Mouse (Mus musculus): ENCODE measurements around the gene Dpm1.

Gene Dpm1
- long read RNA-seq, experiment 1, transcript Dpm1-209 (9 exons, 2,293 nt), result major isoform, 52 of 57 reads
- long read RNA-seq, experiment 1, partial matches to known transcripts, result 1 of 57 reads
- long read RNA-seq, experiment 1, other reads (novel, unspliced or antisense), result 3 of 57 reads
- long read RNA-seq, experiment 2, transcript Dpm1-209 (9 exons, 2,293 nt), result major isoform, 52 of 59 reads
- long read RNA-seq, experiment 2, partial matches to known transcripts, result 1 of 59 reads
- long read RNA-seq, experiment 2, other reads (novel, unspliced or antisense), result 3 of 59 reads

DNA sequence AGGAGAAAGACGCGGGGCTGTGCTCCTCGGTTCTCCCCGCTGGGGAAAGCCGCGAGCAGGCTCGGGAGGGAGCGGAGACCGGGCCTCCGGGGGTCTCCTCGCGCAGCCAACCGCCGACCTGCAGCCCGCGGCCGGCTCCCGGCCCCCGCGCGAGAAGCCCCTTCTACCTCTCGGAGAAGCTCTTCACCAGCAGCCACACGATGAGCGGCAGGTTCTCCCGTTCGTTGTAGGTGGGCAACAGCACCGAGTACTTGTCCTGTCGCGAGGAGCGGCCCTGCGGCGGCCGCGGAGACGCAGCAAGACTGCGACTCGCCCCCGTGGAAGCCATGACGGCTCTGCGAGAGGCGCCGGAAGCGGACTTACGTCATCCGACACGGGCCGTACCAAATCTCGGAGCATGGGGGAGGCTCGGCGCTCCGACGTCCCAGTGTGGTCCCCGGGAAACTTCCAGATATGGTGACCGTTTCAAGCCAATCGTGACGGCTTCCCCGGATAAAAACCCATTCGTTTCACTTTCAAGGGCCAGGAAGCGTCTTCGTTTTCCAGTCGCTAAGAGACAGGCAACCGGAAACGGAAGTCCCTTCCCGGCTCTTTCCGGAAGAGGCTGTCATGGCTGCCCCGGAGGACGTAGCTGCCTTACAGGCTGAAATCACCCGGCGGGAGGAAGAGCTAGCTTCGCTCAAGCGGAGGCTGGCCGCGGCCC, at the start of gene Dpm1, which contains the start of the genes Gm20716 and Mocs3:
Gene Dpm1 (minus strand): TSS at position 566 of the 703 bp plus-strand sequence.
Gene Gm20716 (minus strand): TSS at position 339 of the 703 bp plus-strand sequence.
Gene Mocs3 (plus strand): TSS at position 597 of the 703 bp plus-strand sequence.
- intact Hi-C loops (cut with DNase I), result no loop called here

DNA sequence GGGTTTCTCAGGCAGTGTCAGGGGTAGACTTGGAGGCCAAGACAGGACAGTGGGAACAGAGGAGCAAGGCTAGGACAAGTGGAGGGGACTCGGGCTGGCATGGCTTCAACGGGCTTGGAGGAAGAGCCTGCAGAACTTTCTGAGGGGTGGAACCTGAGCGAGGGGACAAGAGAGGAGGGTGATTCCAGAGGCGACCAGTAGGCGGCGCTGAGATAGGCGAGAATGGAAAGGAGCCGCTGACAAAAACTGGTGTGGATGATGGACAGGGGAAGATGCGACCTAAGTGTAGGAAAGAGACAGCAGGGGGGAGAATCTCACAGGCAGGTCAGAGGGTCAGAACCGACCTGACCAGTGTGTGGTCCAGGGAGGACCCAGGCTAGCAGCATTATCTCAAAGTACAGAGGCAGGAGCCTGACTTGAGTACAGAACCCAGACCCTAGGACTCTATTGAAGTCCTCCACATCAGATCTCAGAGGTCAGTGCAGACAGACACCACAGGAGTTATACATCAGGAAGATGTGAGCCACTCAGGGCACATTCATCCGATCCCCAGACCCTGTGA, 44.1 kb upstream of the Dpm1 start:
- intact Hi-C loops (cut with DNase I), result loop anchor here (5.0 kb wide), 1 partner anchor 173 kb away; no protein-coding TSS in a partner anchor

DNA sequence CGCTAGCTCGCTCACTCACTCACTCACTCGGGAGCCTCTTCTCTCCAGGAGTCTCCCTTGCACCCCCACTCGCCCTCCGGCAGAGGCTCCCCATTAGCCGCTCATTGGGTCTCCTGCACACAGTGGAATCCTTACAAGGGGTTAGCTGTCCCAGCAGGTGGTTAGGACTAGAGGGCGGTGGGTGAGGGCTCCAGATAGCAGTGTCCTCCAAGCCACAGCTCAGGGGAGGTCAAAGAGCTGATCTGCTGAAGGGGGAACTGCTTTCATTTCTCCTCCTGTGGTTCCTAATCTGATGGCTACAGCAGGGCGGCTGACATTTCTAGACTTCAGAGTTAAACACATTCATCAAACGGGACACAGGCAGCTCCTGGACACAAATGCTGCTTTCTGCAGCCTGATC, 43.0 kb upstream of the Dpm1 start:
- intact Hi-C loops (cut with DNase I), result loop anchor here (5.0 kb wide), 1 partner anchor 174 kb away; no protein-coding TSS in a partner anchor

DNA sequence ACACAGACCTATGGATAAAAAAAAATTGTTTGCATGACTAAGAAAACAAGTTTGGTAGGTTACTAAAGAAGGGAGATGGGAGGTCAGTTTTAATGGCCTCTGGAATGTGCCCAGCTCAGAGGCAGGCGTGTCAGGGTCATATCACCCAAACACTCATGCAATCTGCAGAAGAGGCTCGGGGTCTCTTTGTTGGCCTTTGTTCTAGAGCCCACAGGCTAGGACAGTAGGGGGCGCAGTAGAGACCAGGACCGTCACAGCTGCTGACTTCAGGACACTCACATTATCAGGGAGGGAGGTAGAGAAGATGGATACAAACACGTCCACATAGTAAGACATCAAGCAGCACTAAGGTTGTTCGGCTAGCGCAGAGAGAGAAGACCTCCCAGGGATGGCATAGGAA, 37.6 kb upstream of the Dpm1 start:
- intact Hi-C loops (cut with DNase I), result no loop called here

DNA sequence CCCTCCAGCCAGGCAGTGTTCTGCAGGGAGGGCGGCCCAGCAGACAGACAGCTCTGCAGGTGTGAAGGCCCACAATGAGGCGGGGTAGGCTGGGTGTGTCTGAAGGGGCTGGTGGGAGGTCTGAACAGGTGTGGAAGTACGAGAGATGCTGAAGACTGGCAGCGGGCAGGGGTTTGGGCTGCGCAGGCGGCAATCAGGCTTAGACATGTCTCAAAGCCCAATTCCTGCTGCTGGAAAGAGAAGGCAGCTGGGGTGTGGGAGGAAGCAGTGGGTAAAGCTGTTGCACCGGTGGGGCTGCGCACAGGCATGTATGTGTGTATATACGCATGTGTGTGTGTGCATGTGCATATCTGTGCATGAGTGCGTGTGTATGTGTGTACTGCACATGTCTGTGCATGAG, 30.5 kb upstream of the Dpm1 start:
- intact Hi-C loops (cut with DNase I), result no loop called here

DNA sequence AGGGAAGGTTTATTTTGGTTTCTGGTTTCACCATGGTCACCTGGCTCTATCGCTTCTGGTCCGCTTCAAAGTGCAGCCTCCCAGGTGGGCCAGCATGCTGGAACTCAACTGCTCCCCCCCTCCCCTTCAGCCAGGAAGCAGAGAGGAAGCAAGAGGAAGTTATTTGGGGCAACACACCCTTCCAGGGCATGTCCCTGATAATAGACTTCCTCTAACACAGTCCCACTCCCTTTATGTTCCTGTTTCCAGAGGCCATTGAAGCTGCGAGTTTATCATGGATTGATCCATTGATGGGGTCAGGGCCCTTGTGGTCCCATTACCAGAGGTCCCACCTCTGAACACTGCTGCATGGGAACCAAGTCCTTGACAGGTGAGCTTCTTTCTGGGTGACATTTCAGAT, 29.7 kb upstream of the Dpm1 start:
- intact Hi-C loops (cut with DNase I), result no loop called here

DNA sequence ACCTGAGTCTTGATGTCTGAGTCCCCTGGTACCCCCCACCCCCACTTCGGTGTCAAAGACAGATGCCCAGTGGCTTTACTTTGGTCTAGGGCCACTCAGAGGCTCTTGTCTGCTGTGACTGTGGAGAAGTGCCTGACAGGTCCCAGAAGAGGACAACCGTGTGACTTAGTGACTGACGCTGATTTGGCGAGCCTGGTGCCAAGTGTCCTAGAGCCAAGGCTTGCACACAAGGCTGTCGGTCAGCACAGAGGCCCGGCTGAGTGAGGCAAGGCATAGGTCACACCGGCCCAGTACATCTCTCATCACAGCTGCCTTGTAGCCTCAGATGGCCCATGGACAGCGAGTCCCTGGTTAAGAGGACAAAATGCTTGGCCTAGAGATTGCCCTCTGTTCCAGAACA, 28.7 kb upstream of the Dpm1 start:
- intact Hi-C loops (cut with DNase I), result loop anchor here (10.0 kb wide), 1 partner anchor 366 kb away; no protein-coding TSS in a partner anchor

DNA sequence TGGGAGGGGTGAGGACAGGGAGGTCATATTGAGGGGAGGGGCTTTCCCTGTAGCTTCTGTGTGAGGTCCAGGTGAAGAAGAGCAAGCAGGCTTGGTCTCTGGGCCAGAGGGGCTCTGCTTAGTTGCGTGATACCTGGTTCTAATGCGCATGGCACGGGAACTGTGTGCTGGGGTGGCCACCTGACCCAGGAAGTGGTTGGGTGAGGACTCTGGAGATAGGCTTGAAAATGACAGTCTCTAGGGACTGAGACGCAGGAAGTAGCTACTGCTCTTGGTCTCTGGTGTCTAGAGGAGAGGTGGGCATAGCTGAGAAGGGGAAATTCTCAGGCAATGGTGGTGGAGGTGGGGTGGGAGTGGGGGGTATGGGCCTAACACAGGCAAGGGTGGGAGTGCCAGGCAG, 26.8 kb upstream of the Dpm1 start:
- intact Hi-C loops (cut with DNase I), result loop anchor here (10.0 kb wide), 1 partner anchor 368 kb away; no protein-coding TSS in a partner anchor

DNA sequence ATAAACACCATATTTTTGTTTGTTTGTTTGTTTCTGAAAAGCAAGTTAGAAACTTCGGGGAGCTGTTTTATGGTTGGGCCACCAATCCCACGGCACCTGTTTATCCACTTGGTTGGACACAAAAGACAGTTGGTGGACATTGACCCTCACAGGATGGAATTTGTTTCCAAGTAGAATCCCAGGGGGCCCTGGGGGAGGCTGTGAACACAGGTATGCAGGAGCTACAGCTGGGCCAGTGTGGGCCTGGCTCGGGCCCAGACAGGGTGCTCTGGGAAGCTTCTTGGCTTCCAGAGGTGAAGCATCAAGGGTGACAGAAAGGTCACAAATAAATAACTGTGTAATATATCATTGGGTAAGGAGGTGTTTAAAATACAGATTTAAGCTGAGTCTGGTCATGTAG, 26.1 kb upstream of the Dpm1 start:
- intact Hi-C loops (cut with DNase I), result loop anchor here (10.0 kb wide), 1 partner anchor 368 kb away; no protein-coding TSS in a partner anchor

DNA sequence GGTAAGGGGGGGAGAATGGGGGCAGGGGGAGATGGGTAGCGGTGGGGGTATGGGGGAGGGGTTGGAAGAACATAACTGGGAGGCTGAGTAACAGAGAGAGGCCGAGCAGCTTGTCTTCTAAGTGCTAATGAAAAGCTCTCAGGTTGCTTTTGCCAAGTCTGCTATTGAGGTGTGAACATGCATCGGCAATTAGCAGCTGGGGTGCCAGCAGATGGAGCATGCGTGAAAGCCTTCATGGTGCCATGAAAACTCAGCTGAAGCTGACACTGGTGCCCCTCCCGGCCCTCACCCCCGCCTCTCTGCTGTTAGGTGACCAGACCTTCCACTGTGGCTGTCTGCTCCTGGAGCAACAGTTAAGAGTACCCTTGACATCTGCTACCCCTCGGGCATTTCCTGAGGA, 23.4 kb upstream of the Dpm1 start:
- intact Hi-C loops (cut with DNase I), result loop anchor here (10.0 kb wide), 1 partner anchor 371 kb away; no protein-coding TSS in a partner anchor

DNA sequence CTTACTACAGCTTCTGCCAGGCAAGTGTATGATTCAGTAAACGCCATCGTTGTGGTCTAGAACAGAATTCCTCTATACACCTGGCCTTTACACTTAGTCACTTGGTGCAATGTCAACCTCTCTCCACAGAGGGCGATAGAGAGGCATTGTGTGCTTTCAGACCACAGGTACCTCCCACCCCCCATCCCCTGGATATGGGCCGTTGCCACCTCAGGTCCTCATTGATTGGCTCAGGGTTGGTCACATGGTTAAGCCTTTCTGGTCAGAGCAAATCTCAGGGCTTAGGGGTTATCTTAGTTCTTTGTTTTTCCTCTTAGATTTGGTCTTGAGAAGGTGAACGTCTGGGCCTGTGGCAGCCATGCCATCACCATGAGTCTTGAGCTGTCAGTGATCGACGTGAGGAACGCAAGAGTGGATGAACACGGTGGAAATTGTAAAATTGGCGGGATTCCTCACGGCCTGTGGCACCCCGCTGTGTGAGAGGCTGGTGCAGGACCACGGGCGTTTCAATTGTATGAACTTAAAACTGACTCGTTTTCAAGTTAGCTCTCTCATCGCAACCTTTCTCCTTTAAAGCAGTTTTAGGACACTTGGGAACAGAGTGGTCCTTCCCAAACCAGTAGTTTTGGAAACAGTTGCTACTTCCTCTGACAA, 22.4 kb upstream of the Dpm1 start:
- intact Hi-C loops (cut with DNase I), result loop anchor here (10.0 kb wide), 1 partner anchor 372 kb away; no protein-coding TSS in a partner anchor

DNA sequence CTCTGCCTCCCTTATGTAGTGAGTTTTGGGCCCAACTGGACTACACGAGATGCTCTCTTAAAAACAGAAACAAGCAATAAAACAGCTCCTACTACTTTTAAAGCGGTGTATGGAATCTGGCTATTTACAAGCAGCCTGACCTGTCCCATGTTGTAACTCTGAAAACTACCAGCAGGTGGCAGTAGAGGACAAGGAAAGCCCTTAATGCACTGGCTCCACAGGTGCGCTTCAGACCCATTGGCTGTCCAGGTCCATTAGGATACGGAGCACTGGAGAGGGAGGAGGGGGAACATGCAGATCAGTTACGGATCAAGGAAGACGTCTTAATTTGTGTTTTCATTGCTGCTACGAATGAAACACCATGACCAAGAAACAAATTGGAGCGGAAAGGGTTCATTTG, 19.9 kb upstream of the Dpm1 start:
- intact Hi-C loops (cut with DNase I), result loop anchor here (10.0 kb wide), 1 partner anchor 375 kb away; no protein-coding TSS in a partner anchor

DNA sequence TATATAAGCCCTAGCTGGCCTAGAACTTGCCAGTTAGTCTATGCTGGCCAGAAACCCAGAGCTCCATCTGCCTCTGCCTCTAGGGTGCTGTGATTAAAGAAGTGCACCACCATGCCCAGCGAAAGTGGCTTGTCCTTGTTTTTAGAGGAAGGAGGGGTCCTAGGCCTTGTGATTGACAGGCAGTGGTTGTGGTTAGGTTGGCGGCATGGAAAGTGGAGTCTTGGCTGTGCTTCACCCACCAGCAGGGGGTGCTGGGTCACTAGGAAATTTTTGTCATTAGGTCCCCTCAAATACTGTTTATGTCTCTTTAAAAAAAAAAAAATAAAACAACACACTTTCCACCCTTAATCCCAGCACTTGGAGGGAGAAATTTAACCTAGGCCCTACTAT, 18.5 kb upstream of the Dpm1 start:
- intact Hi-C loops (cut with DNase I), result no loop called here

DNA sequence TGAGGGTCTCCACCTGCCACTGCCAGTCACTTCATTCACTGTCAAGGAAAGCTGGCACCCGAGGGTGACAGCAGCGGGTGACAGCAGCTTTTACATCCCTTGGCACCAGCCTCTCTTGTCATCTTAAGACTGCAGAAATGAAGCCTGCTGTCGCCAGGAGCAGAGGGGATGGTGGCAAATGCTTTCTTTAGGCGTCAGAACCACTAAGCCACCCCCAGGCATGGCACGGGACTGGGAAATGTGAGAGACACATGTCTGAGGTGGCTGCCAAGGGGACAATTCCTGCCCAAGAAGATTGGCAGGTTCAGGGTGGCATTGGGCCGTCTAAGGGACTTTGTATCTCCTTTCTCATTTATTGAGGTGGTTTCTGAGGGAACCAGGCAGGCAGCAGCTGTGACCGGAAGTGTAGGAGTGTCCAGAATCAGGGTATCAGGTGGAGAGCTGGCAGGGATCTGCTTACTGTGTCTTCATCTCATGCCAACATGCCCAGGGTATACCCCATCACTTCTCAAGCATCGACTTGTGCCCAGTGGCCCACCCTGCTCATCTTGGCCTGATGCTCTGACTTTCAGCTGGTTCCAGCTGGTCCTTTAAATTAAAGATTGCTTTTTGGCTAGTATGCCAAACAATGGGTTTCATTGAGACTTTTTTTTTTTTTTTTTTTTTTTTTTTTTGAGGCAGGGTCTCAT, 17.9 kb upstream of the Dpm1 start:
- intact Hi-C loops (cut with DNase I), result no loop called here

DNA sequence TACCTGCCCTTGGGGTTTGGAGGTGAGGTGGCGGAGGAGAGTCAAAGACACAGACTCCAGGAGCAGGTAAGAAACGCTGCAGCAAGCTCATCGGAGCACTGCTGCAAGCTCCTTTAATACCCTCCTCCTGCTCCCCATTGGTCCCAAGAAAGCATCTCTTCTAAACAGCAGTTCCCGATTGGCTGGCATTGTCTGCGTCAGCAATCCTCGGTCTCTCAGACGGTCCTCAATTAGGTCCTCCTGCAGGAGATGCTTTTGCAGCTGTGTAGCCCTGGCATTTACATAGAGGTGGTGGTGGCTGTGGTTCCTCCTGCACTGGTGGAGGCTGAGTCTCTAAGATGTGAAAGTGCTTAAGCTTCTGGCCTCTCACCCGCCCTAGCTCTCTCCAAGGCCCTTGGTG, 15.2 kb upstream of the Dpm1 start:
- intact Hi-C loops (cut with DNase I), result no loop called here

DNA sequence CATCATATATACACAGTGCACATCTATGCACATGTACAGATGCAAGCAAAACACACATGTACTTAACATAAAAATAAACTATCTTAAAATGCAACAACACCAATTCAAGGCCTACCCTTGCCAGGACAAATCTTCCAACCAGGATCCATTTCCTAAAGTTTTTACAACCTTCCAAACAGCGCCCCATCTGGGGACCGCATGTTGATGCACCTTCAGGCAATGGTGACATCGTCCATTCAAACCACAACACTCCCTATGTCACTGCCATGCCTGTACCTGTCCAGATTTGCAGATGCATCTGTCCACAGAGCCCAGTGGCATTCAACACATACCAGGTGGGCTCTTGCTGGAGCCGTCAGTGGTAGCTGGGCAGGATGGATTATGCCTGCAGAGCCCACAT, 12.9 kb upstream of the Dpm1 start:
- intact Hi-C loops (cut with DNase I), result no loop called here

DNA sequence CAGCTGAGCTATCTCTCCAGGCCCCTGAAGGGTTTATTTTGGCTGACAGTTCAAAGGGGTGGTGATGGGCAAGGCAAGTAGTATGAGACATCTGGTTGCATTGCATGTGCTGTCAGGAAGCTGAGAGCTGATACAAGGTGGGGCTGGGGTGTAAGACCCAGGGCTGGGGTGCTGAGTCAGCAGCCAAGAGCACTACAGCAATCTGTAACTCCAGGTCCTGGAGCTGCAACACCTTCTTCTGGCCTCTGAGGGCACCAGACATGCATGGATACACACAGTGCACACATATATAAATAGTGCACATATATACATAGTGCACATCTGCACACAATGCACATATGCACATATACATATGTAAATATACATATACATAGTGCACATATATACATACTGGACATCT, 12.4 kb upstream of the Dpm1 start:
- intact Hi-C loops (cut with DNase I), result no loop called here

DNA sequence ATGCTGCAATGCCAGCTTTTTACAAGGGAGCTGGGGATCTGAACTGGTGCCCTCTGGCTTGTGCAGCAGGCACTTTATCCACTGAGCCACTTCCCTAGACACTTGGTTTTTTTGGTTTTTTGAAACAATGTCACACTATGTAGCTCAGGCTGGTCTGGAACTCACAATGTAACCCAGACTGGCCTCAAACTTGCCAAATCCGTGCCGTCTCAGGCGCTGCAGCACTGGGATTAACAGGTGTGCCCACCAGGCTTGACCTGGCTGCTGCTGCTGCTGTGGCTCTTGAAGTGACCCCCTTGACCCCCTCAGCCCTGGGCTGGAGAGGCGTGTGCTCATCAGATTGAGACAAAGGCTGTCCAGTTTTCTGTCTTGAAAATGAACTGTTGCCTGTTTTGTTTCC, 7.9 kb upstream of the Dpm1 start:
- intact Hi-C loops (cut with DNase I), result no loop called here

DNA sequence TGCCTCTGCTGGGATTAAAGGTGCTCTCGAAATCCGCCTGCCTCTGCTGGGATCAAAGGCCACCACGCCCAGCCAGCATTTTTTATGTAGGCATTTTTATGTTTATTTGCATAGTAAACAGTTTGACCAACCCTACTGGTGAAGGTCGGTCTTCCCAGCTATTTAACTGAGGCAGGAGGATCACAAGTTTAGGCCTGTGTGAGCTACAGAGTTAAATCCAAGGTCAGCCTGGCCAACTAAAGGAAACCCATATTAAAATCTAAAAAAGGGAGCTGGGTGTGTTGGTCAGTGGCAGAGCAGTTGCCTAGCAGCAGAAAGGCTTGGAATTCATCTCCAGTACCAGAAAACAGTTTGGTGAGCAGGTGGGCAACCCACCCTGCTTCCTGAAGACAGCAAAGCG, 2.9 kb upstream of the Dpm1 start:
- intact Hi-C loops (cut with DNase I), result no loop called here

DNA sequence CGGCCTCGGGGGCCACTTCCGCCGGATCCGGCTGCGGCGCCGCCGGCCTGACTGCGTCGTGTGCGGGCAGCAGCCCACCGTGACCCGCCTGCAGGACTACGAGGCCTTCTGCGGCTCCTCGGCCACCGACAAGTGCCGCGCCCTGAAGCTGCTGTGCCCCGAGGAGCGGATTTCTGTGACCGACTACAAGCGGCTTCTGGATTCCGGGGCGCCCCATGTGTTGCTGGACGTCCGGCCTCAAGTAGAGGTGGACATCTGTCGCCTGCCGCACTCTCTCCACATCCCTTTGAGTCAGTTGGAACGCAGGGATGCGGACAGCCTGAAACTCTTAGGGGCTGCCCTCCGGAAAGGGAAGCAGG, 1.1 kb upstream of the Dpm1 start:
- intact Hi-C loops (cut with DNase I), result no loop called here

All from adrenal gland (tissue).